Mouse (Mus musculus) hindbrain, embryonic 16.5 days (tissue): ENCODE measurements at regions not wholly inside any gene's neighbourhood (a gene's known extent, or its start where the extent isn't known, plus 50 kb on each side); places are given as distances from the start of the nearest gene placed in this dataset.
"Not testable (repeated sequence)": the region's sequence is repeated elsewhere in the genome, so short reads cannot be mapped to it uniquely, and the experiment has no call there.

Source experiments
- ATAC-seq: fragments of 200-750 bp; cut with Nextera tagmentation; 2 replicates; pipeline ENCODE4 v1.8.0; 2017; ENCODE audit warnings: moderate TSS enrichment, moderate library complexity
- H3K27ac ChIP-seq: fragments of 300-500 bp; sonication (generic); 2 replicates; pipeline ENCODE4 v1.5.1; 2014; ENCODE audit warnings: low read depth, mild to moderate bottlenecking, control low read depth, low read length, moderate library complexity
- H3K27me3 ChIP-seq: fragments of 300-500 bp; sonication (generic); replicated peaks from 2 replicates; pipeline ENCODE4 v1.6.1; 2014; ENCODE audit warnings: low read length; ENCODE audit not compliant: control insufficient read depth, insufficient read depth
- H3K36me3 ChIP-seq: fragments of 300-500 bp; sonication (generic); 2 replicates; pipeline ENCODE4 v1.6.1; 2014; ENCODE audit warnings: mild to moderate bottlenecking, low read length, moderate library complexity, mixed read lengths; ENCODE audit not compliant: control insufficient read depth, insufficient read depth
- H3K4me1 ChIP-seq: fragments of 300-500 bp; sonication (generic); 2 replicates; pipeline ENCODE4 v1.6.1; 2014; ENCODE audit warnings: low read depth, low read length; ENCODE audit not compliant: control insufficient read depth, insufficient read depth
- H3K4me2 ChIP-seq: fragments of 300-500 bp; sonication (generic); 2 replicates; pipeline ENCODE4 v1.6.1; 2014; ENCODE audit warnings: mild to moderate bottlenecking, low read length, control low read depth, moderate library complexity
- H3K4me3 ChIP-seq: fragments of 300-500 bp; sonication (generic); 2 replicates; pipeline ENCODE4 v1.5.1; 2014; ENCODE audit warnings: mild to moderate bottlenecking, low read length, control low read depth, moderate library complexity
- H3K9ac ChIP-seq: fragments of 300-500 bp; sonication (generic); 2 replicates; pipeline ENCODE4 v1.6.1; 2014; ENCODE audit warnings: low read depth, mild to moderate bottlenecking, control low read depth, low read length, moderate library complexity
- H3K9me3 ChIP-seq: fragments of 300-500 bp; sonication (generic); 2 replicates; pipeline ENCODE4 v1.6.1; 2014; ENCODE audit warnings: mild to moderate bottlenecking, low read length, moderate library complexity; ENCODE audit not compliant: control insufficient read depth
- WGBS: fragments of 180-500 bp; shearing (Covaris S2); extraction: QIAGEN DNeasy Blood & Tissue Kit; methylation state at CpG from one replicate; pipeline ENCODE4 v1.1.7; 2014; 5-methylcytosine and 5-hydroxymethylcytosine counted together

- no peak for ATAC-seq
- Histone ChIP-seq H3K27ac (no peak overlapping the region), H3K4me2 (no peak overlapping the region), H3K4me1 (no peaks in the 10 kb centered on the region), H3K36me3 (no peaks in the 10 kb centered on the region), H3K27me3 (no peaks in the 10 kb centered on the region), H3K4me3 (no peak overlapping the region), H3K9me3 (no peaks in the 10 kb centered on the region), H3K9ac (no peak overlapping the region)
Observed at GRCm38 (mm10) chr4:4311496-4311895, 234.2 kb upstream of the Sdr16c6 start.

GRCm38 (mm10) chr4:4306922-4307321 is 229.6 kb upstream of the Sdr16c6 start:
- 77% methylated on average over 3 of the region's 3 CpGs for WGBS
- Histone ChIP-seq H3K4me3 (no peak overlapping the region), H3K9ac (no peak overlapping the region), H3K4me2 (no peak overlapping the region), H3K36me3 (no peaks in the 10 kb centered on the region), H3K4me1 (no peaks in the 10 kb centered on the region), H3K27ac (no peak overlapping the region), H3K27me3 (no peaks in the 10 kb centered on the region), H3K9me3 (no peaks in the 10 kb centered on the region)
- ATAC-seq = no peak

DNA sequence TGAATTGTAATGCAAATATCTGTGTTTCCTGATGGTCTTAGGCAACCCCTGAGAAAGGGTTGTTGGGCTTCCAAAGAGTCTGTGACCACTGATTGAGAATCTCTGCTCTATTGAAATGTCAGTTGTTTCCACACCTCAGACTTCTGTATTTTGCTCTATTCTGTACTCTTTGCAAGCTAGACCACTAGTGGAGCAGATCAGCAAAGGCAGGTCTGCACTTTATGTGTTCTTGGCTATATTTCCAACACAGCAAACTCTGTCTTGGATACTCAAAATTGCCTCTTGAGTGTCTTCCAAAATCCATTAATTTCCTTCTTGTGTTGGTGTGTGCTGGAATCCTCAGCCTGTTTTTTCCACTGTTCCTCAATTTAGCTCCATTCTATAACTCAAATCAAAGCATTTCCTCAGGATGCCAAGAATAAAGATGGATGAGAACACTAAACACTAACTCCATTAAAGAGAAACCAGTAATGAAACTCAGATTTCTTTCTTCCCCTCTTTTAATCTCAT is 228.5 kb upstream of the Sdr16c6 start:
- Histone ChIP-seq H3K27me3 (no peaks in the 10 kb centered on the region), H3K4me2 (no peak overlapping the region), H3K9ac (no peak overlapping the region), H3K9me3 (no peaks in the 10 kb centered on the region), H3K36me3 (no peaks in the 10 kb centered on the region), H3K4me3 (no peak overlapping the region), H3K4me1 (no peaks in the 10 kb centered on the region), H3K27ac (no peak overlapping the region)
- ATAC-seq = no peak

GRCm38 (mm10) chr4:4304666-4305065 is 227.3 kb upstream of the Sdr16c6 start:
- Histone ChIP-seq H3K4me3 (no peak overlapping the region), H3K4me1 (no peaks in the 10 kb centered on the region), H3K9me3 (no peaks in the 10 kb centered on the region), H3K36me3 (no peaks in the 10 kb centered on the region), H3K27ac (no peak overlapping the region), H3K27me3 (no peaks in the 10 kb centered on the region), H3K9ac (no peak overlapping the region), H3K4me2 (no peak overlapping the region)
- ATAC-seq = no peak
- 76% methylated on average over 1 of the region's 1 CpGs for WGBS

GRCm38 (mm10) chr4:4300189-4300879 is 223.0 kb upstream of the Sdr16c6 start:
- Histone ChIP-seq H3K36me3 (no peaks in the 10 kb centered on the region), H3K9ac (no peak overlapping the region), H3K4me2 (no peak overlapping the region), H3K27ac (no peak overlapping the region), H3K4me3 (no peak overlapping the region), H3K27me3 (no peaks in the 10 kb centered on the region), H3K9me3 (no peaks in the 10 kb centered on the region), H3K4me1 (no peaks in the 10 kb centered on the region)
- ATAC-seq = no peak
- WGBS = 75% methylated on average over 10 of the region's 10 CpGs

DNA sequence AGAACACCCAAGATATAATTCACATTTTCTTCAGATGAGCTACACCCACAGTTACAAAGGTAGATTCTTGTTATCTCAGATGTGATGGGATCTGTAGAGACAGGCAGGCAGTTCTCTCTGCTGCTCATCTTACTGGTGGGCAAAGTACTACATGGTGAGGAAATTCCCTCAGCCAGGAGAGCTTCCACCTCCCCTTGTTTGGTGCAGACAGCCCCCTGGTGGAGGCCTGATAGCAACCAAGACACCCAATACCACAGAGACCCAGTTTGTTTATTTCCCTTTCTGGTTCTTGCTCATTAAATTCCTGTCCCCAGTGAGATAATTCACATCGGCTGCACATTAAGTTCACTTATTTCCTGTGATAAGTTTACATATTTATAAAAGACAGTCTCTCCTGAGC is 222.3 kb upstream of the Sdr16c6 start:
- WGBS = 57% methylated on average over 1 of the region's 1 CpGs
- ATAC-seq = no peak
- no peaks in the 10 kb centered on the region for H3K27me3 ChIP-seq
- H3K9me3 ChIP-seq = no peaks in the 10 kb centered on the region
- H3K4me3 ChIP-seq = no peak overlapping the region
- no peak overlapping the region for H3K4me2 ChIP-seq
- H3K36me3 ChIP-seq = no peaks in the 10 kb centered on the region
- no peak overlapping the region for H3K9ac ChIP-seq
- H3K4me1 ChIP-seq = no peaks in the 10 kb centered on the region
- H3K27ac ChIP-seq = no peak overlapping the region

DNA sequence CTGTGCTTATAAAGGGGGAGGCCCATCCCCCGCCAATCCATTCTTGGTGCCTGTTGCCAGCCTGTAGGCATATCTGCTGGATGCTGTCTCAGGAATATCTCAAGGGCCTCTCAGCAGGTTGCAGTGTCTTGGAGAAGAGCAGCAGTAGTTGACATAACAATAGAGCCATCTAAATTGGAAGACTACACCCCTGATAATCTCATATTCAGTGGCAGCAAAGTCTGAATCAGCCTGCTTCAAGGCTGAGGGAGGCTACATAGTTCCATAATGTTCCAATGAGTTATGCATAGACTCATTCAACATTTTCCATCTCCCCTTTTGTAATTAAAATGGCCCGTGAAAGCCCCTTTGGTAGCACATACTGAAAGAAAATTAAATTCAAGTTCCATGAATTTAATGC is 172.3 kb upstream of the Sdr16c6 start:
- no peaks in the 10 kb centered on the region for H3K27me3 ChIP-seq
- 84% methylated on average over 2 of the region's 2 CpGs for WGBS

DNA sequence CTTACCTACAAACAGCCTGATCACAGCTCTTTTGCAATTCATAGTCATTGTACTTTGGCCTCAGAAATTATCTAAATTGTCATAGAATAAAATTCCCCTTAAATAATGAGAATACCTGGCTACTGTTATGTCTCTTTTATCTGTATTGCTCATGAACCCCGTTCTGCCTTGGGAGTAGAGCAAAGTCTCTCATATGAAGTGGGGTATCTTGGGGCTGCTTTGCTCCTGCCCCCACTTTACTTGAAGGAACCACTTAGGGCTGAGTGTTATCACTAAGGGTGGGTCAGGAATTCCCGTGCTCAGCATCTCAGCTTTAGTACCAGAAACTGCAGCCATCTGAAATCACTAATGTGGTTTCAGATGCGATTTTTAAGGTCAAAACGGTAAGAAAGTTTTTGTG is 170.3 kb upstream of the Sdr16c6 start:
- Histone ChIP-seq H3K27ac (no peak overlapping the region), H3K4me1 (no peaks in the 10 kb centered on the region), H3K4me3 (no peak overlapping the region), H3K4me2 (no peak overlapping the region), H3K27me3 (no peaks in the 10 kb centered on the region), H3K36me3 (no peaks in the 10 kb centered on the region), H3K9ac (no peak overlapping the region), H3K9me3 (no peaks in the 10 kb centered on the region)
- no peak for ATAC-seq
- 78% methylated on average over 4 of the region's 4 CpGs for WGBS

More for the DNA sequence above, 172.3 kb upstream of the Sdr16c6 start:
- Histone ChIP-seq H3K4me1 (no peaks in the 10 kb centered on the region), H3K4me2 (no peak overlapping the region), H3K36me3 (no peaks in the 10 kb centered on the region), H3K9me3 (no peaks in the 10 kb centered on the region), H3K27ac (no peak overlapping the region), H3K9ac (no peak overlapping the region), H3K4me3 (no peak overlapping the region)
- ATAC-seq = no peak

- 87% methylated on average over 14 of the region's 15 CpGs for WGBS
- H3K27ac ChIP-seq, ATAC-seq: not testable (repeated sequence)
Observed at GRCm38 (mm10) chr4:4242306-4242980, 165.1 kb upstream of the Sdr16c6 start.

More at GRCm38 (mm10) chr4:4242306-4242980, 165.1 kb upstream of the Sdr16c6 start:
- not testable (repeated sequence) for H3K4me3 ChIP-seq, H3K9ac ChIP-seq, H3K4me1 ChIP-seq, H3K9me3 ChIP-seq, H3K36me3 ChIP-seq, H3K4me2 ChIP-seq, H3K27me3 ChIP-seq
